Mouse (Mus musculus) thymus, postnatal 25 days (tissue): ENCODE measurements around the gene Mybl2.

ENCODE experiments used
- DNase-seq: peaks from one replicate; pipeline ENCODE4 v3.0.0; 2022

Gene Mybl2

DNA sequence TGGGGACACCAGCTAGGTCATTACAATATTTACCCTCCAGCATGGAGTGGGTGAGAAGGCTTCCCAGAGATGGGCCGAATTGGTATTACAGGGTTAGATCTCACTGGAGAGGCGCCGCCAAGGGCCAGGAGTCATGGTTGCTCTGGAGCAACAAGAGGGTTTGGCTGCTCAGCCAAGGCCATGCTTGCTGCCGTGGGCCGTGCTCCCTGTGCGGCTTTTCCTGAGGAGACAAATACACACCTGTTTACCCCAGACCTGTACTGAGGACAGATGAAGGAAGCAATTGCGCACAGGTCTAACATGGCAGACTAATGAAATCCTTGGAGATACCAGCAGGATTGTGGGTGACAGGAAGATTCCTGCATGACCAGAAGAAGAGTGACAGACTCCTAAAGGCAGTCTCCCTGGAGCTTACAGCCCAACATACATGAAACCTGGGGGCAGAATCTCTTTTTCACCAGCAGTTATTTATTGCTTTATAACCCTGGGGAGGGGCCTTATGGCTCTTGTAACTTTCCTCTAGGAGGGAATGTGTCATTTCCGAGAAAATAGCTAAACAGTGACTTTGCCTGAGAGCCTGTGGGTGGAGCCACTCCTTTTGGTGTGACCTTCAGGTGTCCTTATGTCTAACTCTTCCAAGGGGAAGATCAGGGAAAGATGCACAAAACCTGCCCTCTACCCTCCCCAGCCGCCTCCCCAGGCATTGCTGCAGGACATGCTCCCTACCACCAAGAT is 18.7 kb downstream of the Mybl2 start:
- DNase-seq, result no peak

DNA sequence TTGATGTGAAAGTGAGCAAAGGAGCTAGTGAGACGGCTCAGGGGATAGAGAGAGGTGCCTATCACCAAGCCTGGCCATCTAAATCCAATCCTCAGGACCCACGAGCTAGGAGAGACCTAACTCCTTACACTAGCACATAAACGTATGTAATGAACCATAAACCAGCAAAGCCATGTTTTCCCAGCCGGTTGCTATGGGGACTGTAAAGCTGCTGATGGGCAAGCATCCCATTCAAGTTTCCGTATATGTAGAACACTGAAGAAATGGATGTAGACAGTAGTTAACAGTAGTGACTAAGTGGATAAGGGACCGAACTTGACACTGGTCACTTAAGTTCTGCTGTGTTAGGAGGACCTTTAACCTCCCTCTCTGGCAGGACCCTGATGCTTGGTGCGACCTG is 19.5 kb downstream of the Mybl2 start:
- no peak for DNase-seq

DNA sequence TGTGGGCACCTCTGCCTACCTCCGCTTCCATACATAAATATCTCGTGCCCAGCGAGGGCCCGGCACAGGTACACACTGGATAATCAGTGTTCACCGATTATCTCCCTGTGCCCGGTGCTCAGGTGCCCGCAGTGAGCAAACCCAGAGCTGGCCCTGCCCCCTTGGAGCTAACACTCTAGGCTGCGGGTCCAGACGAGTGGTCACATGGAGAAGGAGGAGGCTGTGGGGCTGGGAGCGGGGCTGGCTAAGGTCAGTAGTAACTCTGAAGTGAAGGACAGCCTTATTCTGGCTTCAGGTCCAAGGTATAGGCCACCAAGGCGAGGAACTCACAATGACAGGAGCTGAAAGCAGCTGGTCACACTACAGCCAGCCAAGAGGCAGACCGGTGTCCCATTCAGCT is 20.3 kb downstream of the Mybl2 start:
- no peak for DNase-seq

DNA sequence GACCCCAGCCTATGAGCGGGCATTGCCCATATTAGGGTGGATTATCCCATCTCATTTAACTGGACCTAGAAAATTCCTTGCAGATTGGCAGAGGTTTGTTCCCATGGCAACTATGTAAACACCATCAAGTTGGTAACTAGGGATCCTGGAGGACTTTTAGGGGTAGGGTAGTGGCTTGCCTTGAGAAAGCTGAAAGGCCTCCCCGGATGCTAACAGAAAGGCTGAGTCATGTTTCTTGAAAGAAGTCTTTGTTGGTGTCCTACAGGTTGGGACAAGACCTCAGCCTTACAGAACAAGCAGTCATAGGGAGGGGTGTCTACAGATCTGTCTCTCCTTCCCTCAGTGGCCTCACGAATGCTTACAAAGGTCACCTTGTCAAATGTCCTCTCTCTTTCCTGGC is 20.7 kb downstream of the Mybl2 start:
- DNase-seq, result no peak

DNA sequence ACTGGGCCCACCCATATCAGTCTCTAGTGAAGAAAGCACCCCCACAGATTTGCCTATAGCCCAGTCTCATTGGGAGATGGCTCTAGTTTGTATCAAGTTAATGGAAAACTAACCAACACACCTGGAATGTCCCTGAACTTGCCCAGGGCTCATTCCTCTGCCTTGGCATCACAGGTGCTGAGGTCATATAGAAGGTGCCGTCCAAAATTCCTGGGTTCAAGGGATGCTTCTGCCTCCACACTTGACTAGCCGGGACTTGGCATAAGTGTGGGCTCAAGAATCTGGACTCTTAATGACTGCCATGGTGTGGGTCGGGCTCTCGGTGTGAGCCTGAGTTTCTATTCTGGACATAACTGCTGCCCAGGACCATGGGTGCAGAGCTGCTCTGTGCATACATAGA is 24.6 kb downstream of the Mybl2 start:
- DNase-seq, result no peak

DNA sequence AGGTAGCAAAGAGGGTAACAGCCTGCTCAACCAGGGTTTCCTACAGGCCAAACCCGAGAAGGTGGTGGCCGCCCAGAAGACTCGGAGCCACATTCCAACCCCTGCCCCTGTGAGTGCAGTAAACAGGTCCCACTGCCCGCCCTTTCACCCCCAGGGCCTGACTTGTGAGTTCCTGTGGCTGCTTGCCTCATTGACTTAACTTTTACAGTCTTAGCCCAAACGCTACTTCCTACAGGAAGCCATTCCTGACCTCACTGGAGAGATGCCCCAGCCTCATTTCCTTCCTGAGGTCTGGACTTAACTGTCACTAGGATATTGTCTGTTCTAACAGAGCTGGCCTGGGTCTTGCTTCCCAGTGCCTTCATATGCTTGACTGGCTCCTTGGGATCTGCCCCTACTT is 28.1 kb downstream of the Mybl2 start:
- no peak for DNase-seq

DNA sequence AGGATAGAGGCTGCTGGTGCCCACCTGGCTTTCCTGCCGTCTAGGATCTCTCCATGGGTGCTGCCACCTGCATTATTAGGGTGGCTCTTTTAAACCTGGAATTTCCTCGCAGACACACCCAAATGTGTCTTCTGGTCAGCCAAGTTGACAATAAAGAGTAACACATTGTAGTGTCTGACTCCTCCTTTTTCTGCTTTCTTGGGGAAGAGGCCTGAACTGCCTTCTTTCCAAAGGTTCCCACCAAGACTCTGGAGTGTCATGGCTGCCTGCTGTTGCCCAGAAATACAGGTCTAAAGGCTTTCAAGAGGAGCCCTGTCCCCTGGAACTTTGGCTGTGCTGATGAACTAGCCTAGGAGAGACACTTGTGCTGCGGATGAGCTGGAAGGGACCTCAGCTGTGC is 30.0 kb downstream of the Mybl2 start:
- no peak for DNase-seq

DNA sequence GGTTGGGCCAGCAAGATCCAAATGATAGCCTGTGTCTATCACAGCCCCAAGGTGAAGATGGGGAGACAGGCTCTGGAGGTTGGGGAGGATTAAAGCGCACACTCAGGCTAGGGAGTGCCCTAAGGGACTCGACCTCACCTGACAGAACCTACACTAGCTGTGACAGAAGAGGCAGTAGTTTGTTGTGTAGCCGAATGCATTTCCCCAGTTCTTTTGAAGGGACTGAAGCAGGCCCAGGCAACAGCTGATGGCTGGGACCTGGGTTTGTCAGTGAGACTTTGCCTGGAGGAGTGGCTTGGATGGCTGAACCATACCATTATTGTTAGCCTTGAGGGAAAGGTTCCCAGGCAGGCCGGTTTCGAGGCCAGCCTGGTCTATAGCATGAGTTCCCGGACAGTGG is 30.6 kb downstream of the Mybl2 start:
- no peak for DNase-seq

DNA sequence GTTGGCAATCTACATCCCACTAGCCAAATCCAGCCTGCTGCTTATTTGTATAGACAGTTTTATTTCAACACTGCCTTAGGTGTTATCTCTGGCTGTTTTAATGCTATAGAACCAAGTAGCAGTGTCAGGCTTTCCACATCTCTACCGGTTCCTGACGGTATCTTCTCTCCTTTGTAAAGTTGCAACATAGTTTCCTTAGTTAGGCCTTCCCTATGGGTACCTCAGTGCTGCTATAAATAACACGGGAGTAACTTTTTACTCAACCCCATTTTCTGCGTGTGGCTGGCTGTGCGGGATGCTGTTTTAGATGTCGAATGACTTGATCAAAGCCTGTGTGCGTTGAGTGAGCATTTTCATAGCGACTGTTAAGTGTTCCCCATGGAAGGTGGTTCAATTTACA is 32.1 kb downstream of the Mybl2 start:
- no peak for DNase-seq

DNA sequence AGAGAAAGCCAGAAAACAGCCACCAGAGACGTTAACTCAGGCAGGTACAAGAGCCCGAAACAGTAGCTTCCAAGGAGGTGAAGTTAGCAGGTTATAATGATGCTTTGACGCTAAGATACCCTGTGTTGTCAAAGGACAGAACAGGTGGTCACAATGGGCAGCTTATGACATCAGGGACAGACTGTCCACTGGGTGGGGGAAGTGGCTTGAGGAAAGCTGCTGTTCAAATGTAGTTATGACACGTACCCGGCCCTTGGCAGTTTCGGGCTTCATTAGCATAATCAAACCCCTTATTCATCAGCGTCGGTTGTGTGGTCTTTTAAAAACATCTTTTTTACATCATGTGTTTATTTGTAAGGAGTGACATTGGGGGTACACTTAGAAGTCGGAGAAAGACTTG is 33.2 kb downstream of the Mybl2 start, which contains the start of gene Gtsf1l:
Gene Gtsf1l (minus strand): TSS at position 128 of the 400 bp plus-strand sequence.
- DNase-seq, result no peak

DNA sequence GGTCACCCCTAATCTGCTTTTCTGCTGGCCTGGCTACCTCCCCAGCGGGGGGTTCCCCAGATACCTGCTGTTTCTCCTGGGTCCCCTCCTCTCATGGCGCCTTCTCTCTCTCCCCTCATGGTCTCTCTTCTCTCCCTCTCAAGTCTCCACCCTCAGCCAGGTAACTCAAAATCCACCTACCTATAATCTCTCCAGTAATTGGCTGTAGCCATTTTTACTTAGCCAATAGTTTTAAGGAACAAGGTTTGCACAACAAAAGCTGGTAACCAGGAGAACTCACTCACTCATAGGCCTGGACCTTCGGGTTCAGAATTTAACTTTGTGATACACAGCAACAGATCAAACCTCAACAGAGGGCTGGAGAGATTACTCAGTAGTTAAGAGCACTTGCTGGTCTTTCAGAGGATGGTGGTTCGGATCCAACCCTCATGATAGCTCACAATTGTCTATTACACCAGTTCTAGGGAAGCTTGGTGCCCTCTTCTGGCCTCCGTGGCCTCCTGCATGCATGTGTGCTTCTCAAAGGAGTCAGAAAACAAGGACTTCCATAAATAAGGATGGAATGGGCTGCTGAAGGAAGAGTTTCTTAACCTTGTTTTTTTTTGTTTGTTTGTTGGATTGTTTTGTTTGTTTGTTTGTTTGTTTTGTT is 35.1 kb downstream of the Mybl2 start:
- DNase-seq, result peak; percentile 13

DNA sequence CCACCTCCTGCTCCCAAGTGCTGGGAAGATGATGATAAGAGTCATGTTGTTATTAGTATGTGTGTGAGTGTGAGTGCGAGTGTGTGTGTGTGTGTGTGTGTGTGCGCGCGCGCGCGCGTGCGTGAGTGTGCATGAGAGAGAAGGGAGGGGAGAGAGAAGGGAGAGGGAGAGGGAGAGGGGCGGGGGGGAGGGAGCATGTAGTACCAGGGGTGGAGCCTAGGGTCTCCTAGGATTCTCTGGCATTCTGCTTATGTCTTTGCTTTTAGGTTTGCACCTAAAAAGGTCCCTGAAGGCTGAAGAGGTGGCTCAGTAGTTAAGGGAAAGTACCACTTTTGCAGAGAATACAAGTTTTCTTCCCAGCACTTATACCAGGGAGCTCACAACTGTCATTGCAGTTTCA is 40.4 kb downstream of the Mybl2 start:
- no peak for DNase-seq

DNA sequence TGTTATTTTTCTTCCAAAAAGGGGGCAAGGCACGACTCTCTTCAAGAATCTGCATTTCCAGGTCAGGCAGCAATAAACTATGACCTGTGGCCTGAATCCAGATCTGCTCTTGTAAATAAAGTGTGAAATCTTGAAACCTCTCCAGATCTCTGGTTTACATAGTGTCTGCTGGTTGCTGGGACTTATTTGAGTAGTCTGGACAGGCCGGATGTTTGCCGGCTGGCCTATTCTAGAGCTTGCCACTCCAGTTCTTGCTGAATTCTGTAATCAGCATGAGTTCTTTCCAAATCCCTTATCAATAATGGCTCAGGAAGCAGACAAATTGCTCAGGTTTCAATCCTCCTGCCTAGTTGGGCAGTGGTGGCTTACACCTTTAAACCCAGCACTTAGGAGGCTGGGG is 41.3 kb downstream of the Mybl2 start:
- DNase-seq, result no peak

DNA sequence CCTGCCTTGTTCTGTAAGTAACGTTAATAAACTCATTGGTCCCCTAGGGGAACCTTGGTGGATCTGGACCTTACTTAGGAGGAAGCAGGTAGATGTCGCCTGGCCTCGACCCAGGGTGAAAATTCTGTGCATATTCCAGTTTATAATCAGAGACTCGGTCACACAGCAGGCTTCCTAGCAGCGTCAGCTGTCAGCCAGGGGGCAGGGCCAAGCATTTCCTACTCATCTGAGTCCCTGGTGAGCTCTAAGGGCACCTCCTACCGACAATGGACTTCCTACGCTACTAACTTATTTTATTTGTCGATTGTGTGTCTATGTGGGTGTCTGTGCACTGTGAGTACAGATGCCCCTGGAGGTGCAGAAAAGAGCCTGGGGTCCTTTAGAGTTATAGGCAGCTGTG is 45.4 kb downstream of the Mybl2 start:
- DNase-seq, result peak; percentile 14

DNA sequence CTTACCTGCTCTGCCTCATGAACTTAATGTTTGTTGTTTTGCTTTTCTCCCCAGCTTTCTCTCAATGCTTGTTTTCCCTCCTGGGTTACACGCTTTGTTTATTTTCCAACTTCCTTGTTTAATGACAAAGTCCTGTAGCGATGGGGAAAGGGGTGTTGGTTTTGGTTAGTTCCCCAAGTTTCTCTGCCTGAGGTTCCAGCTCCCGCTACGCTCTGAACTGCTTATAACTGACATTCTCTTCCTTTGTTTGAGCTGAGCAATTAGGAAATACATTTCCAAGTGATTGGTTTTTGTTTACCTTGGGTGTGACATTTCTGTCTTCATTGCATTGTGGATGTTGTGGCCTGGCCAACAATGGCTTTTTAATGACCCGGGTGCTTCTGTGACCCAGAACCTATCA is 46.1 kb downstream of the Mybl2 start:
- DNase-seq, result no peak

DNA sequence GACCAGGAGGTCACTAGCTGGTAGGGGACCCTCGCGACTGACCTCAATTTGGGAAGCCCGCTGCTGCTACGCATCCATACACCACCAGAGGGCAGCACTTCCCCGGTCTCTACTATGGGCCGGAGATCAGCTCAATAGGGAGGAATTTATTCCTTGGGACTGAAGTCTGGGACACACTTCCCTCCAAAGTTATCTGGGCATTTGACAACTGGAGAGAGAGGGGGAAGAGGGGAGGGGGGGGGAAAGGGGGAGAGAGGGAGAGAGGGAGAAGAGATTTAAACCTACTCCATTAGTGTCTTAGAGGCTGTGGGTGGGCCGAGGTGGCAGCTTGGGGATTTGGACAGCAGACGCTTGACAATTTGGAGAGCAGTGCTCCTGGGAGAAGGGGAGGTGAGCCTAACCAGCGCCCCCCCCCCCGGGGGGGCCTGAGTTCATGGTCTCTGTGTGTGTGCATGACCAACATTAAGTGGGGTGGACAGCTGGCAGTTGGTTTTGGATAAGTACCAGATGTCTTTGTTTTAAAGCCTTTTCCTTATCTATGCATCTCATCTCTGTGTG is 47.2 kb downstream of the Mybl2 start:
- peak; percentile 76 for DNase-seq

DNA sequence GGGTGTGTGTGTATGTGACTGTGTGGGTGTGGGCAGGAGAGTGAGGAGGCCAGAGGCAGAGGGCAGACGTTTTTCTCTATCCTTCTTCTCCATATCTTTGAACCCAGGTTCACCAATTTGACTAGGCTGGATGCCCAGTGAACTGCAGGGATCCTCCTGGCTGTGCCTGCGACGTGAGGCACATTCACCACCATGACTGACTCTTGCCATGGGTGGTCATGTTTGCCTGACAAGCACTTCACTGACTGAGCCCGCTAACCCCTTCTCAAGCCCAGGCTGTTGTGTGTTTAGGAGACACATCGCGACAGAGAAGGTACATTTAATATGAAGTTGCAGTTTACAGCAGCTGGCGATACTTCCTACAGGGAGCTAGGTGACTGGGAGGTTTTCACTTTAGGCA is 47.7 kb downstream of the Mybl2 start:
- DNase-seq, result peak; percentile 9

DNA sequence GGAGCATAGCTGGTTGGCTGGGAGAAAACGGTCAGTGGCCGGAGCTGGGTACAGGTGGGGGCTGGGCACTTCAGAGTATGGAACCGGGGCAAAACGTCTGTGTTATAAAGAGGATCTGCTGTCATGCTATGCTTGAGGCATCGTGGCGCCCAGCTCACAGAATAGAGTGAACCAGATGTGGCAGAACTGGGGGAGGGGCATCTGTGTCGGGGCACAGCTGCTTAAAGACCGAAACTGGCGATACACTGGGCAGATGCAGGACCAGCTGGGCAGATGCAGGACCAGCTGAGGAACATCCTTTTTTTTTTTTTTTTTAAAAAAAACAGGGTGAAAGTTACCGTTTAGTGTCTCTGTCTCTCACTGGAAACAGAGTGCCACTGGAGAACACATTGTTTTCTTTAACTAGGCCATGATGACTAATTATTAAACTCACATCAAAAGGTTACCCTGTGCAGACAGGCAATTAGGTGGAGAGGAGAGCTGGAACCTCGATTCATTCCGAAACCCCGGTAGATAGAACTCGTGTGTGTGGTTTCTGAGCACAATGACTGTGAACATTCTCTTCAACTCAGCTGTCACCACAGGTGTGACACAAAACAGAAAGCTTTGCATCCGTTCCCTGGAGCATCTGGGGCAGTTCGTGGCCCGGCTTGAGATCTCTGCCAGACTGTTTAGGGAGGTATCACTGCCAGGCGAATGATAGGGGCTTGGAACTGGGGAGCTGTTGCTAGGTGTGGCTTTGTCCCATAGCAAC is 48.6 kb downstream of the Mybl2 start:
- DNase-seq, result peak; percentile 72

DNA sequence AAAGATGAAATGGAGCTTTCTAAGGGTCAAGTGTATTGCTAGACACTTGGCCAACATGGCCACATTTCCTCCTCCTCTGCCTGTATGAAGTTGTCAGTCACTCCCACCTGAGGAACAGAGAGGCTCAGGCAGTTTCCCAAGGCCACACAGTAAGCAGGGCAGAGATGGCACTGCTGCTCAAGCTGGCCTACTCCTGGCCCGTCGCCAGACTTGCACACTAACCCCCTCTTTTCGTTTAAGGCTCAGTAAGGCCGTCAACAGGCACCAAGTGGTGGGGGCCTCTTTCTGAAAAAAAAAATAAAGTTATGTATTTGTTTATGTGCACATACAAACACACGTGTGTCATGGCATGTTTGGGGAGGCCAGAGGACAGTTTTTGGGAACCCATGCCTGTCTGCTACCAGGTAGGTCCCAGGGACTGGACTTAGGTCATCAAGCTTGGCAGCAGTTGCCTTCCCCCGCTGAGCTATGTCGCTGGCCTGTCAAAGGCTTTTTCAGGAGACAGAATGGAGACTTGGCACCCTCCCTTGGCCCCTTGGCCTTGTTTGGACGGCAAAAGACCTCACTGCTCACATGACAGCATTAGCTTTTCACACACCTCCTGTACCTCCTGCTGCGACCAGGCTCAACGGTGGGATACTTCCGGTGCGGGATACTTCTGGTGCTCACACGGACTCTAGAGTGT is 49.7 kb downstream of the Mybl2 start:
- DNase-seq, result no peak

DNA sequence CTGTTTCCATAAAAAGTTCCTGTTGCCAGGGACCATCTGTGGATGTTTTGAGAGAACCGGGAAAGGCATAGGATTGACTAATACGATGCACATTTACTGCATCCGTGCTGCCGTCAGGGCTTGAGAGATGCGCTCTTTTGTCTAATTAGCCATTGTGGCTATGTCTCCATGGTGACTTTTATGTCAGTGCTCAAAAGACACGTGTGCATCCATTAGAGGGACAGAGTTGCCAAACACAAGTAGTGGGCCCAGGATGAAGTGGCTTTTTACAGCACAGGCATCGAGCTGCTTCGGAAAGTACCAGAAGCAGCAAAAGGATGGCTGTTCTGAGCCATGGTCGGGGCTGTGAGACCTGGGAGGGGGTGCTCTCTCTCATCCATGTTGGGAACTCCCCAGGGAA is 53.9 kb downstream of the Mybl2 start:
- DNase-seq, result no peak

DNA sequence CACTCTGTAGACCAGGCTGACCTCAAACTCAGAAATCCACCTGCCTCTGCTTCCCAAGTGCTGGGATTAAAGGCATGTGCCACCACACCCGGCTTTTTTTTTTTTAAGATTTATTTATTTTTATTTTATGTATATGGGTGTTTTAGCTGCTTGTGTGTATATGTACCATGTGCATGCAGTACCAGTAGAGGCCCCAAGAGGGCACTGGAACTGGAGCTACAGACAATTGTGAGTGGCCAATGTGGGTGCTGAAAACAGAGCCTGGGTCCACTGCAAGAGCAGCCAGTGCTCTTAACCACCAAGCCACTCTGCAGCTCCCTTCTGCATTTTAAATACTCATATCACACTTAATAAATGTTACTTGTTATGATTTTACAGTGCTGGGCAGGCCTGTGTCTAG is 56.2 kb downstream of the Mybl2 start:
- no peak for DNase-seq

DNA sequence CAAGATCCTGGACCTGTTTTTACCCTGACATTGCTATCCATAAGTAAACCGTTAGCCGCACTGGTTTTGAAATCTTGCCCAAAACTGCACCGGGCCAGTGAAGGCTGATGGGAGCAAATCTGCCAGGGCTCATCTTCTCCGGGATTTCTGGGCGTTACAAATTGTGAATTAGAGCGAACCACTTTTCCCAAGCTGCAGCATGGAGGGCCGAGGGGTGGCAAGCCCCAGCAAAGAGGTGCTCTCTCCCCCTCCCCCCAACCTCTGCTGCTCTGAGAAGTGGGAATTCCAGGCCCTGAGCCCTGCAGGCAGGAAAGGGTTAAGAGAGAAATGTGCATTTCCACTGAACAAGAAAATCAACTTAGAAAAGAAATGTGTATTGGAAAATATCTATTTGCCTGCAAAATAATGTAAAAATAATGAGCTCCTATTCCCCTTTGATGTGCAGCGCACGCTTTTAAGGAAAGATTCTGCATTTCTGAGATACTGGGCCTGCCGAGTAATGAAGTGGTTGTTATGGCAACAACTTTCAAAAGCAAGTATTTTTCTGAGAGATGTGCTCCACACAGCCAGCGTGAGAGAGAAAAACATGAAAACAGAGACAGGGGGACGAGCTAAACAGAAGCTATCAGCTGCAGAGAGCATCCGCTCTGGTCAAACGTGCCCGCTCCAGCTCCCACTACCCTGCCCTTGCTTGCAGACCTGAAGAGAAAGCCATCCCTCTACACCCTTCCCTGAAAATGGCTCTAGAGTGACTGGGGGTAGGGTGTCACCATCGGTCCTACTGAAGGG is 57.1 kb downstream of the Mybl2 start:
- DNase-seq, result no peak
